Mouse (Mus musculus): ENCODE data around the gene Aldh3a2. TPM values are rescaled to one million over a fixed set of nuclear protein-coding genes. Genes with fewer than 3 reads are reported as not detected.

The Aldh3a2 gene
- total RNA-seq, 1 experiment: 24.4 TPM

- Histone ChIP-seq H3K27ac (ENCODE audit: insufficient read depth, low read depth, low read length, poor library complexity, severe bottlenecking) (no peak overlapping the region), H3K9ac (ENCODE audit: insufficient read depth, low read depth, low read length, poor library complexity, severe bottlenecking) (peak overlapping the region; percentile 48; the same call in 1 of the 2 replicates), H3K36me3 (ENCODE audit: control insufficient read depth, insufficient read depth, low read length, poor library complexity, severe bottlenecking) (peaks cover 7% of the 10 kb centered on the region), H3K9me3 (ENCODE audit: control insufficient read depth, insufficient read depth, low read depth, low read length) (no peaks in the 10 kb centered on the region), H3K4me3 (ENCODE audit: insufficient read depth in 1 of 2, low read depth in 1 of 2, low read length in 2 of 2, poor library complexity in 1 of 2, severe bottlenecking in 1 of 2) (peak overlapping the region; percentile 11 to 22; a peak in 2 of 4 replicates), H3K4me1 (ENCODE audit: control insufficient read depth in 2 of 2, insufficient read depth in 2 of 2, low read length in 2 of 2, poor library complexity in 1 of 2) (peaks cover 9 to 19% of the 10 kb centered on the region in 2 experiments; a peak in 3 of 4 replicates)
- TF ChIP-seq HCFC1 (IDR thresholded peaks at IDR 0.05; ENCODE audit: borderline replicate concordance, insufficient read depth, low read length) (no peak), CHD2 (IDR thresholded peaks at IDR 0.05; ENCODE audit: low read depth, low read length) (no peak), MAFK (IDR thresholded peaks at IDR 0.05; ENCODE audit: insufficient read depth, low read depth, low read length) (no peak), ZNF384 (IDR thresholded peaks at IDR 0.05; ENCODE audit: low read depth, low read length) (no peak), ZC3H11A (IDR thresholded peaks at IDR 0.05; ENCODE audit: borderline replicate concordance, low read depth, low read length) (no peak)
- in situ Hi-C loops (cut with MboI; ENCODE audit: low sequenced_read_pairs in 2 of 2, unreplicated experiment in 2 of 2): no loop called here
- DNase-seq (ENCODE audit: low read depth, low spot score): no peak
Measured at GRCm38 (mm10) chr11:61262516-61262915, 4.7 kb downstream of the Aldh3a2 start.

- Histone ChIP-seq H3K9me3 (ENCODE audit: control insufficient read depth, insufficient read depth, low read depth, low read length) (no peaks in the 10 kb centered on the region), H3K4me1 (ENCODE audit: control insufficient read depth in 2 of 2, insufficient read depth in 2 of 2, low read length in 2 of 2, poor library complexity in 1 of 2) (peaks cover 3 to 16% of the 10 kb centered on the region in 2 experiments; a peak in 3 of 4 replicates), H3K4me3 (ENCODE audit: insufficient read depth in 1 of 2, low read depth in 1 of 2, low read length in 2 of 2, poor library complexity in 1 of 2, severe bottlenecking in 1 of 2) (no peak overlapping the region), H3K27ac (ENCODE audit: insufficient read depth, low read depth, low read length, poor library complexity, severe bottlenecking) (no peak overlapping the region), H3K36me3 (ENCODE audit: control insufficient read depth, insufficient read depth, low read length, poor library complexity, severe bottlenecking) (peaks cover 16% of the 10 kb centered on the region), H3K9ac (ENCODE audit: insufficient read depth, low read depth, low read length, poor library complexity, severe bottlenecking) (no peak overlapping the region)
- in situ Hi-C loops (cut with MboI; ENCODE audit: low sequenced_read_pairs in 2 of 2, unreplicated experiment in 2 of 2): no loop called here
- no peak for TF ChIP-seq HCFC1 (IDR thresholded peaks at IDR 0.05; ENCODE audit: borderline replicate concordance, insufficient read depth, low read length)
- no peak for TF ChIP-seq MAFK (IDR thresholded peaks at IDR 0.05; ENCODE audit: insufficient read depth, low read depth, low read length)
- no peak for DNase-seq (ENCODE audit: low read depth, low spot score)
Measured at GRCm38 (mm10) chr11:61259106-61259505, 8.2 kb downstream of the Aldh3a2 start.

- H3K9me3 ChIP-seq (ENCODE audit: control insufficient read depth, insufficient read depth, low read depth, low read length): no peaks in the 10 kb centered on the region
- peaks cover 19% of the 10 kb centered on the region for H3K36me3 ChIP-seq (ENCODE audit: control insufficient read depth, insufficient read depth, low read length, poor library complexity, severe bottlenecking)
- DNase-seq (ENCODE audit: low read depth, low spot score): no peak
- no peak overlapping the region for H3K27ac ChIP-seq (ENCODE audit: insufficient read depth, low read depth, low read length, poor library complexity, severe bottlenecking)
- no peak overlapping the region for H3K4me3 ChIP-seq (ENCODE audit: insufficient read depth in 1 of 2, low read depth in 1 of 2, low read length in 2 of 2, poor library complexity in 1 of 2, severe bottlenecking in 1 of 2)
- TF ChIP-seq ZC3H11A (IDR thresholded peaks at IDR 0.05; ENCODE audit: borderline replicate concordance, low read depth, low read length): no peak
- no peak for TF ChIP-seq MAFK (IDR thresholded peaks at IDR 0.05; ENCODE audit: insufficient read depth, low read depth, low read length)
- TF ChIP-seq CHD2 (IDR thresholded peaks at IDR 0.05; ENCODE audit: low read depth, low read length): no peak
- no peak for TF ChIP-seq HCFC1 (IDR thresholded peaks at IDR 0.05; ENCODE audit: borderline replicate concordance, insufficient read depth, low read length)
- TF ChIP-seq ZNF384 (IDR thresholded peaks at IDR 0.05; ENCODE audit: low read depth, low read length): no peak
- no peak overlapping the region for H3K9ac ChIP-seq (ENCODE audit: insufficient read depth, low read depth, low read length, poor library complexity, severe bottlenecking)
- in situ Hi-C loops (cut with MboI; ENCODE audit: low sequenced_read_pairs in 2 of 2, unreplicated experiment in 2 of 2): no loop called here
- H3K4me1 ChIP-seq (ENCODE audit: control insufficient read depth in 2 of 2, insufficient read depth in 2 of 2, low read length in 2 of 2, poor library complexity in 1 of 2): peaks cover 3 to 5% of the 10 kb centered on the region in 2 experiments; a peak in 2 of 4 replicates
Measured at GRCm38 (mm10) chr11:61252807-61253206, 14.5 kb downstream of the Aldh3a2 start.

- H3K4me1 ChIP-seq (ENCODE audit: control insufficient read depth in 2 of 2, insufficient read depth in 2 of 2, low read length in 2 of 2, poor library complexity in 1 of 2): peaks cover 3 to 5% of the 10 kb centered on the region in 2 experiments; a peak in 2 of 4 replicates
- DNase-seq (ENCODE audit: low read depth, low spot score): no peak
- H3K9me3 ChIP-seq (ENCODE audit: control insufficient read depth, insufficient read depth, low read depth, low read length): no peaks in the 10 kb centered on the region
- H3K9ac ChIP-seq (ENCODE audit: insufficient read depth, low read depth, low read length, poor library complexity, severe bottlenecking): no peak overlapping the region
- peaks cover 20% of the 10 kb centered on the region for H3K36me3 ChIP-seq (ENCODE audit: control insufficient read depth, insufficient read depth, low read length, poor library complexity, severe bottlenecking)
- H3K27ac ChIP-seq (ENCODE audit: insufficient read depth, low read depth, low read length, poor library complexity, severe bottlenecking): no peak overlapping the region; the same call in 1 of the 2 replicates
- H3K4me3 ChIP-seq (ENCODE audit: insufficient read depth in 1 of 2, low read depth in 1 of 2, low read length in 2 of 2, poor library complexity in 1 of 2, severe bottlenecking in 1 of 2): no peak overlapping the region
- TF ChIP-seq CHD2 (IDR thresholded peaks at IDR 0.05; ENCODE audit: low read depth, low read length) (no peak), ZNF384 (IDR thresholded peaks at IDR 0.05; ENCODE audit: low read depth, low read length) (no peak), MAFK (IDR thresholded peaks at IDR 0.05; ENCODE audit: insufficient read depth, low read depth, low read length) (no peak)
- in situ Hi-C loops (cut with MboI; ENCODE audit: low sequenced_read_pairs in 2 of 2, unreplicated experiment in 2 of 2): no loop called here
Measured at GRCm38 (mm10) chr11:61251741-61252140, 15.5 kb downstream of the Aldh3a2 start.

- no peak for TF ChIP-seq CHD2 (IDR thresholded peaks at IDR 0.05; ENCODE audit: low read depth, low read length)
- no peak for TF ChIP-seq ZC3H11A (IDR thresholded peaks at IDR 0.05; ENCODE audit: borderline replicate concordance, low read depth, low read length)
- no peak for TF ChIP-seq ZNF384 (IDR thresholded peaks at IDR 0.05; ENCODE audit: low read depth, low read length)
- TF ChIP-seq MAFK (IDR thresholded peaks at IDR 0.05; ENCODE audit: insufficient read depth, low read depth, low read length): no peak
- no peak for TF ChIP-seq HCFC1 (IDR thresholded peaks at IDR 0.05; ENCODE audit: borderline replicate concordance, insufficient read depth, low read length)
- peaks cover 0 to 2% of the 10 kb centered on the region in 2 experiments; a peak in 1 of 4 replicates for H3K4me1 ChIP-seq (ENCODE audit: control insufficient read depth in 2 of 2, insufficient read depth in 2 of 2, low read length in 2 of 2, poor library complexity in 1 of 2)
- peaks cover 20% of the 10 kb centered on the region for H3K36me3 ChIP-seq (ENCODE audit: control insufficient read depth, insufficient read depth, low read length, poor library complexity, severe bottlenecking)
- no peak overlapping the region for H3K9ac ChIP-seq (ENCODE audit: insufficient read depth, low read depth, low read length, poor library complexity, severe bottlenecking)
- DNase-seq (ENCODE audit: low read depth, low spot score): no peak
- no peak overlapping the region for H3K4me3 ChIP-seq (ENCODE audit: insufficient read depth in 1 of 2, low read depth in 1 of 2, low read length in 2 of 2, poor library complexity in 1 of 2, severe bottlenecking in 1 of 2)
- in situ Hi-C loops (cut with MboI; ENCODE audit: low sequenced_read_pairs in 2 of 2, unreplicated experiment in 2 of 2): no loop called here
- no peak overlapping the region for H3K27ac ChIP-seq (ENCODE audit: insufficient read depth, low read depth, low read length, poor library complexity, severe bottlenecking)
- H3K9me3 ChIP-seq (ENCODE audit: control insufficient read depth, insufficient read depth, low read depth, low read length): no peaks in the 10 kb centered on the region
Measured at GRCm38 (mm10) chr11:61244406-61244805, 22.9 kb downstream of the Aldh3a2 start.
